Mouse (Mus musculus): Measurements from ENCODE around the gene Abcc5. TPM values are rescaled to one million over a fixed set of nuclear protein-coding genes. Genes with fewer than 3 reads are reported as not detected.

Gene Abcc5
- polyA plus RNA-seq, 1 experiment = 55.4 TPM

DNA sequence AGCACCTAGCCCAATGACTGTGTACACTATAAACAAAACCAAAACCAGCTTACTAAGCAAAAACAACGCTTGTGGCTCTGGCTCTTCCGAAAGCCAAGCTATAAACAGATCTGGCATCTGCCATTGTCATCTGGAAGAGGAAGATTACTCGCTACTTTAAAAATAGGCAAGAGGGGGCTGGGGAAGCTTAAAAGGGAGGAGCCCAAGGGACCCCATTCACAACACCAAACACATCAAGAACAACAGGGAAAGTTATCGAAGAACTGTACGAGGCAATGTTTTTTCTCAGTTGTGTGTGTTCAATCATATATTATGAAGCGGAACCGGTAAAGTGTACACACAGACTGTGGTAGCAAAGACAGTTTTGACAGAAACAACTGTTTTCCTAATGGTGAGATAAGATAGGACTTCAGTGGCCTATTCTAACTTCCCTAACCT, 1.9 kb downstream of the Abcc5 start:
- H3K4me1 ChIP-seq (ENCODE audit: control insufficient read depth, insufficient read depth, insufficient read length) = peaks cover 6% of the 10 kb centered on the region
- WGBS = 81% methylated on average over 7 of the region's 7 CpGs
- TF ChIP-seq CTCF (IDR thresholded peaks at IDR 0.05; ENCODE audit: extremely low read depth, insufficient read depth, insufficient read length, insufficient replicate concordance) = no peak
- TF ChIP-seq POLR2A (IDR thresholded peaks at IDR 0.05; ENCODE audit: low read depth, low read length) = no peak
- H3K4me3 ChIP-seq (ENCODE audit: extremely low read depth, insufficient read depth, insufficient read length) = no peak overlapping the region
- no peaks in the 10 kb centered on the region for H3K36me3 ChIP-seq (ENCODE audit: control insufficient read depth, insufficient read depth, low read length)
- no peak for DNase-seq (ENCODE audit: low read depth in 1 of 2, low spot score in 2 of 2)
- H3K27ac ChIP-seq (ENCODE audit: insufficient read depth, low read length) = no peak overlapping the region
- no peaks in the 10 kb centered on the region for H3K27me3 ChIP-seq (ENCODE audit: control insufficient read depth, insufficient read depth, low read length)

DNA sequence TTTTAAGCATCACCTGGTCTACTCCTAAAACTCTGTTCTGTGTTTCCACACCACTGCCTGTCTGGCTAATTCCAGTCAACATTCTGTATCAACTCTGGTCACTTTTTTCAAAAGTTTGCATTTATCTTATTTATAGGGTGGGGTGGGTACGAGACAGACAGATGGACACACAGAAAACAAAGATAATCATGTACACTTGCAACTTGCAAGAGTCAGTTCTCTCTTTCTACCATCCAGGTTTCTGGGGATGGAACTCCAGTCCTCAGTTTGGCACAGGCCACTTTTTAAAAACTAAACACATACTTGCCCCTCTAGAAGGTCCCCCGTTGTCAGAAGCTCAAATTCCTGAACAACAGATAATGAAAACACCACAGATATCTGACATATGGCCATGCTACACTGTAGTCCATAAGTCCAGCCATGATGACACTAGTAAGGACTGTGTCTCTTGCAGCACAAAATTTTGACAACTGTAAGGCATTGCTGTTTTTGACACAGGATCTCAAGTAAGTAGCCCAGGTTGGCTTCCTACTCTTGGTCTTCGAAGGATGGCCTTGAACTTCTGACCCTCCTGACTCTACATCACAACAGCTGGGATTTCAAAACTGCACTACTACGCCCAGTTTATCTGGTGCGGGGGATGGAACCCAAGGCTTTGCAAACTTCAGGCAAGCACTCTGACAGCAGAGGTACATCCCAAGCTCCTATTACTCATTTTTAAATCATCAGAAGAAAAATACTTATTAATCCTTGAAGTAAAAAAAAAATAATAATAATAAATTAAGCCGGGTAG, 3.1 kb downstream of the Abcc5 start:
- Histone ChIP-seq H3K4me1 (ENCODE audit: control insufficient read depth, insufficient read depth, insufficient read length) (peaks cover 6% of the 10 kb centered on the region), H3K27me3 (ENCODE audit: control insufficient read depth, insufficient read depth, low read length) (no peaks in the 10 kb centered on the region), H3K36me3 (ENCODE audit: control insufficient read depth, insufficient read depth, low read length) (no peaks in the 10 kb centered on the region), H3K27ac (ENCODE audit: insufficient read depth, low read length) (no peak overlapping the region), H3K4me3 (ENCODE audit: extremely low read depth, insufficient read depth, insufficient read length) (no peak overlapping the region)
- WGBS = 84% methylated on average over 6 of the region's 6 CpGs
- TF ChIP-seq CTCF (IDR thresholded peaks at IDR 0.05; ENCODE audit: extremely low read depth, insufficient read depth, insufficient read length, insufficient replicate concordance) (no peak), POLR2A (IDR thresholded peaks at IDR 0.05; ENCODE audit: low read depth, low read length) (no peak)
- no peak for DNase-seq (ENCODE audit: low read depth in 1 of 2, low spot score in 2 of 2)

DNA sequence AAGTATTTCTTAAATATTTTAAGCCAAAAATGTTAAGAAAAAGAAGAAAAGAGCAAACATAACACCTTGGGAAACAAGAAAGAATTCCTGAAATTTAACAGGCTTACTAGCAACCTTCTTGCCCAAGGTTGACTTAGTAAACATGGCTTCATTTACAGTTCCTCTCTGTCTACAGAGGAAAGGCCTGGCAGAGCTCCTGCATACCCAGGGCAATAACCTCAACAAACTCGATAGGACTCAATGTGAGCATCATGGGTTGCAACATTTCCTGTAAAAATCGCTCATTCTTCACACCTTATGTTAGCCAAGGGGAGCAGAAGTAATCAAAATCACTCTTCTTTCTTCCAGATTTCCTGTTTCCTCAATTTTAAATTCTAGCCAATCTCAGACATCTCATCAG, 8.1 kb downstream of the Abcc5 start:
- WGBS = 58% methylated on average over 2 of the region's 2 CpGs
- Histone ChIP-seq H3K4me1 (ENCODE audit: control insufficient read depth, insufficient read depth, insufficient read length) (no peaks in the 10 kb centered on the region), H3K27me3 (ENCODE audit: control insufficient read depth, insufficient read depth, low read length) (no peaks in the 10 kb centered on the region), H3K4me3 (ENCODE audit: extremely low read depth, insufficient read depth, insufficient read length) (no peak overlapping the region), H3K27ac (ENCODE audit: insufficient read depth, low read length) (no peak overlapping the region), H3K36me3 (ENCODE audit: control insufficient read depth, insufficient read depth, low read length) (no peaks in the 10 kb centered on the region)
- no peak for TF ChIP-seq POLR2A (IDR thresholded peaks at IDR 0.05; ENCODE audit: low read depth, low read length)
- no peak for TF ChIP-seq CTCF (IDR thresholded peaks at IDR 0.05; ENCODE audit: extremely low read depth, insufficient read depth, insufficient read length, insufficient replicate concordance)
- no peak for DNase-seq (ENCODE audit: low read depth in 1 of 2, low spot score in 2 of 2)

DNA sequence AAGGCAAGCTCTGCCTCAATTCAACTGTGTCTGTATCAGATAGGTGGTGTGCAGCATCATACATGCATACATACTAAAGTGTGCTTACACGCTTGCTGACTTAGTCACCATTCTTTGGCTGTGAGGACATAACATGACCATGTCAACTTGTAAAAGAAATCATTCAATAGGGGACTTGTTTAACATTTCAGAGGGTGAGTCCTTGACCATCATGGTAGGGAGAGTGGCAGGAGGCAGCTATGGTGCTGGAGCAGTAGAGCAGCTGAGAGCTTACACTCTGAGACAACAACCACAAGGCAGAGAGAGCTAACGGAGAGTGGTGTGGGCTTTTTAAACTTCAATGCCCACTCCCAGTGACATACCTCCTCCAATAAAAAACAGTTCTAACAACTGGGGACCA, 9.9 kb downstream of the Abcc5 start:
- H3K27ac ChIP-seq (ENCODE audit: insufficient read depth, low read length) = no peak overlapping the region
- no peaks in the 10 kb centered on the region for H3K4me1 ChIP-seq (ENCODE audit: control insufficient read depth, insufficient read depth, insufficient read length)
- TF ChIP-seq CTCF (IDR thresholded peaks at IDR 0.05; ENCODE audit: extremely low read depth, insufficient read depth, insufficient read length, insufficient replicate concordance) = no peak
- no peak for TF ChIP-seq POLR2A (IDR thresholded peaks at IDR 0.05; ENCODE audit: low read depth, low read length)
- no peaks in the 10 kb centered on the region for H3K36me3 ChIP-seq (ENCODE audit: control insufficient read depth, insufficient read depth, low read length)
- WGBS = 98% methylated on average over 2 of the region's 2 CpGs
- DNase-seq (ENCODE audit: low read depth in 1 of 2, low spot score in 2 of 2) = no peak
- no peaks in the 10 kb centered on the region for H3K27me3 ChIP-seq (ENCODE audit: control insufficient read depth, insufficient read depth, low read length)
- H3K4me3 ChIP-seq (ENCODE audit: extremely low read depth, insufficient read depth, insufficient read length) = no peak overlapping the region

GRCm38 (mm10) chr16:20415804-20416203, 10.4 kb downstream of the Abcc5 start:
- H3K36me3 ChIP-seq (ENCODE audit: control insufficient read depth, insufficient read depth, low read length) = no peaks in the 10 kb centered on the region
- H3K4me3 ChIP-seq (ENCODE audit: extremely low read depth, insufficient read depth, insufficient read length) = no peak overlapping the region
- no peaks in the 10 kb centered on the region for H3K4me1 ChIP-seq (ENCODE audit: control insufficient read depth, insufficient read depth, insufficient read length)
- 86% methylated on average over 6 of the region's 6 CpGs for WGBS
- no peak for DNase-seq (ENCODE audit: low read depth in 1 of 2, low spot score in 2 of 2)
- no peak overlapping the region for H3K27ac ChIP-seq (ENCODE audit: insufficient read depth, low read length)
- no peak for TF ChIP-seq CTCF (IDR thresholded peaks at IDR 0.05; ENCODE audit: extremely low read depth, insufficient read depth, insufficient read length, insufficient replicate concordance)
- TF ChIP-seq POLR2A (IDR thresholded peaks at IDR 0.05; ENCODE audit: low read depth, low read length) = no peak
- H3K27me3 ChIP-seq (ENCODE audit: control insufficient read depth, insufficient read depth, low read length) = no peaks in the 10 kb centered on the region

- WGBS = 82% methylated on average over 2 of the region's 2 CpGs
- no peak for DNase-seq (ENCODE audit: low read depth in 1 of 2, low spot score in 2 of 2)
- Histone ChIP-seq H3K27ac (ENCODE audit: insufficient read depth, low read length) (no peak overlapping the region), H3K27me3 (ENCODE audit: control insufficient read depth, insufficient read depth, low read length) (no peaks in the 10 kb centered on the region), H3K36me3 (ENCODE audit: control insufficient read depth, insufficient read depth, low read length) (no peaks in the 10 kb centered on the region), H3K4me3 (ENCODE audit: extremely low read depth, insufficient read depth, insufficient read length) (no peak overlapping the region), H3K4me1 (ENCODE audit: control insufficient read depth, insufficient read depth, insufficient read length) (no peaks in the 10 kb centered on the region)
- TF ChIP-seq POLR2A (IDR thresholded peaks at IDR 0.05; ENCODE audit: low read depth, low read length) = no peak
- TF ChIP-seq CTCF (IDR thresholded peaks at IDR 0.05; ENCODE audit: extremely low read depth, insufficient read depth, insufficient read length, insufficient replicate concordance) = no peak
These were observed 11.0 kb downstream of the Abcc5 start for GRCm38 (mm10) chr16:20415211-20415610.

- TF ChIP-seq POLR2A (IDR thresholded peaks at IDR 0.05; ENCODE audit: low read depth, low read length) (no peak), CTCF (IDR thresholded peaks at IDR 0.05; ENCODE audit: extremely low read depth, insufficient read depth, insufficient read length, insufficient replicate concordance) (no peak)
- H3K4me3 ChIP-seq (ENCODE audit: extremely low read depth, insufficient read depth, insufficient read length) = no peak overlapping the region
- no peaks in the 10 kb centered on the region for H3K36me3 ChIP-seq (ENCODE audit: control insufficient read depth, insufficient read depth, low read length)
- H3K27me3 ChIP-seq (ENCODE audit: control insufficient read depth, insufficient read depth, low read length) = no peaks in the 10 kb centered on the region
- H3K27ac ChIP-seq (ENCODE audit: insufficient read depth, low read length) = no peak overlapping the region
- WGBS = 75% methylated on average over 2 of the region's 2 CpGs
- H3K4me1 ChIP-seq (ENCODE audit: control insufficient read depth, insufficient read depth, insufficient read length) = no peaks in the 10 kb centered on the region
- no peak for DNase-seq (ENCODE audit: low read depth in 1 of 2, low spot score in 2 of 2)
These were observed 12.3 kb downstream of the Abcc5 start for GRCm38 (mm10) chr16:20413870-20414331.
